Mouse (Mus musculus) heart, adult 9 months (tissue): ENCODE results near the gene Slc40a1.

Experiments
- DNase-seq, 2 experiments: peaks; one replicate each; pipeline ENCODE4 v3.0.0; 2022; ENCODE audit warnings: low spot score in 2 of 2

The Slc40a1 gene

GRCm38 (mm10) chr1:45926393-45926763, at the start of gene Slc40a1:
Gene Slc40a1, minus strand, starts transcription at chr1:45926523.
- DNase-seq: no peak

GRCm38 (mm10) chr1:45971314-45971713, 45.0 kb upstream of the Slc40a1 start:
- no peak for DNase-seq

GRCm38 (mm10) chr1:45948988-45949387, 22.7 kb upstream of the Slc40a1 start:
- no peak for DNase-seq

DNA sequence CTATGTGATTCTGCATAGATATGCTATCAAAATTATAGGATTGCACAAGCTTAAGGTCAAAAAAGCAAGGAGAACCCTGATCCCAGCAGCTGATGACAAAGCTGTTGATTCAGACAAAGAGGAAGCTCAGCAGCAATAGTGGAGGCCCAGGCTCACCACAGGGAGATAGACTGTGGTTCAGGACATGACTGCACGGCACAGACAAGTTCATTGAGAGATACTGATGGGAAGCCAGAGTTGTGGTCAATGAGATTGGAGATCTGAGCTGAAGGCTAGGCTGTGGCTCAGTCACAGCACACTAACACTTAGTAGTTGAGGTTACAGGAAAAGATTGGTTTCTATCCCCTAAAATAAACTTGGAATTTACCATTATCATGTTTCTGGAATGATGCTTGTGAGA, 21.5 kb upstream of the Slc40a1 start:
- DNase-seq: no peak

DNA sequence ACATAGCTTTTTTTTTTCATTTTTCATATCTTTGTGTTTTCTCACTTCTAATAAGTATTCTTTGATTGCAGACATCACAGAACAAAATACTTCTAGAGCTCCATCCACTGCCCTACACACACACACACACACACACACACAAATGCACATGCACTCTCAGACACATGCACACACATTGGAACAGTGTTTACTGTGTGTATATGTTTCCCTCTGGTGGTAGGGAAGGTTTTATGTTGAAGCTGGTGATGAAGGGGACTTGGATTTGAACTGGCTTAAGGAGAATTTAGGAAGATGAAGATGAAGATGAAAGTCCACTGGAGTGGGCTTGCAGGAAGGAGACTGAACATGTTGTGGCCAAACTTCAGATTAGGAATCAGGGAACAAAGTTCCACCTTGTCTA, 4.8 kb upstream of the Slc40a1 start:
- no peak for DNase-seq

DNA sequence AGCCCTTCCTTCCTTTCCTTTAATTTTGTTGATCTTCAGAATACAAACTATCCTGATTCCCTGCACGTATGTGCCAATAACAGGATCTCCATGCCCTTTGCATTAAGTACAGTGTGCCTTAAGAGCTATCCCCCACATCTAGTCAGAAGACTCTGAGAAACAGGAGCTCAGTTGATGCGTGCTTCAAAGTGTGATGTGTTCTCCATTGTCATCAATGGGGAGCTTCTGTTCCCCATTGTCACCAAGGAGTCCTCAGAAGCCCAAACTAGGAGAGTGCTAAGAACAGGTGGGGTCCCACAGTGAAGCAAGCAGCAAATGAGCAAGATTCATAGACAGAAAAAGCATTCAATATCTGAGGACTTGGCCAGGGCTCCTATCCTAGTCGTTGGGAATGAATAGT, 588 bp upstream of the Slc40a1 start:
- no peak for DNase-seq

GRCm38 (mm10) chr1:45925500-45926392, 577 bp downstream of the Slc40a1 start:
- peak; percentile 65 to 80 for DNase-seq

DNA sequence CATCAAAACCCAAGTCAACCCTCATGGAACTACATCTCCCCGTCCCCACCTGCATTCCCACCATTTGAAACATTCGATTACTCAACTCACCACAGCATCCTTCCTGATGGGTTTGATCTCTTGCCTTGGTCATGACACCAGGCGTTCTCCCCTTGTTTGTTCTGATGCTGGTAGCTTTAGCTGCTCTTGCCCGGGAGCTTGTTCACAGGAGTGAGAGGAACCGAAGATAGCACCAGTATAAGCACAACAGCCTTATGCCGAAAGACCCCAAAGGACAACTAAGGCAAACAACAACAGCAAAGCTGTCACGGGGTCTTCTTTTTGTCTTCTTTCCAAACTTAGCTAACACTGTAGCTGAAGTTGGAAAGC, 1.2 kb downstream of the Slc40a1 start:
- DNase-seq: no peak

GRCm38 (mm10) chr1:45924516-45924915, 1.8 kb downstream of the Slc40a1 start:
- DNase-seq: no peak

- DNase-seq: no peak
These were observed 3.0 kb downstream of the Slc40a1 start for GRCm38 (mm10) chr1:45923306-45923705.

GRCm38 (mm10) chr1:45920703-45921102, 5.6 kb downstream of the Slc40a1 start:
- DNase-seq: no peak

DNA sequence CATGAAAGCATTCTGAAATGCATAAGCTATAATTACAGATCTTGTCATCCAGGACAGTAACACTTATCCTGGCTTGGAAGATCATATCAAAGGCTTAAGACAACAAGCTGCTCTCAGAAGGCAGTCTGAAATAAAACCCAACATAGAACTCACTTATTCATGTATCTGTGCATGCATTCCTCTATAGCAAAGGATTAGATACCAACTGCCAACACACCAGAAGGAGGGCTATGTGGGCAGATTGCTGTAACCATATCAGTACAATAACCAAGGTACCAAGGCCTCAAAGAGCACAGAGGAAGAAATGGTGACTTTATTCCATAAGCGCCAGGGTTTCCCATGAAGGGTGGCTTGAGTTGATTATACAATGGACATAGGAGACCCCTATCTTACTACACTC, 6.6 kb downstream of the Slc40a1 start:
- DNase-seq: no peak

- no peak for DNase-seq
These were observed 9.1 kb downstream of the Slc40a1 start for GRCm38 (mm10) chr1:45917136-45917803.

DNA sequence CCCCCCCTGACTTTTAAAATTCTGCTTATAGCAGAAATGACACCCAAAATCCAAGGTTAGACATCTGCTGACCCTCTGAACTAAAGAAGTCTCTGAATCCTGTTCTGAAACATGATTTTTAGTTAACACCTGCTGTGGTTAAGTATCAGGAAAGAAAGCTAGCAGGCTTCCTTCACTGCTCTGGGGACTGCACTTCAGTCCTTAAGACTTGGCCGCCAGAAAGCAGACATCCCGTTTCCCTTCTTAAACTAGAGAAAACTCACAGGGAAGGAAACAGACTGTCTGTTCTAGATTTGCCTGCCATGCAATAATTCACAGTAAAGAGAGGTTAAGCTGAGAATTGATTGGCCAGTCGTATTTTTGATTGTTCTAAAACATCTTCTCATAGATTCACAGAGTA, 10.1 kb downstream of the Slc40a1 start:
- DNase-seq: no peak

DNA sequence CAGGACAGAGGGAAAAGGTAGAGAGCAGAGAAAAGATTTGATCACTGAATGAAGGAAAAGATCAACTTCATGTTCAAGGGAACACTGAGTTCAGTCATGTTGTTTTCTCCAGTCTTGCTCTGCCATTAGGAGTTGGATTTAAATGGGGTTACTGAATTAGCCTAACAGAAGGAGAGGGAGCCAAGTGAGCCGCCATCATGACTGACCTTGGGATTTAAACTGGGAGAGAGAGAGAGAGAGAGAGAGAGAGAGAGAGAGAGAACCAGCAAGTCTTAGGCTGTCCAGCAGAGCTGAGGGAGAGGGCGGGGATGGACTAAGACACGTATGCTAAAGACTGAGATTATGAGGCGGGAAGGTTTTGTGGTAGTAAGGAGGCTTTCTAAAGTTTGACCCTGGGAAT, 12.1 kb downstream of the Slc40a1 start:
- DNase-seq: no peak

DNA sequence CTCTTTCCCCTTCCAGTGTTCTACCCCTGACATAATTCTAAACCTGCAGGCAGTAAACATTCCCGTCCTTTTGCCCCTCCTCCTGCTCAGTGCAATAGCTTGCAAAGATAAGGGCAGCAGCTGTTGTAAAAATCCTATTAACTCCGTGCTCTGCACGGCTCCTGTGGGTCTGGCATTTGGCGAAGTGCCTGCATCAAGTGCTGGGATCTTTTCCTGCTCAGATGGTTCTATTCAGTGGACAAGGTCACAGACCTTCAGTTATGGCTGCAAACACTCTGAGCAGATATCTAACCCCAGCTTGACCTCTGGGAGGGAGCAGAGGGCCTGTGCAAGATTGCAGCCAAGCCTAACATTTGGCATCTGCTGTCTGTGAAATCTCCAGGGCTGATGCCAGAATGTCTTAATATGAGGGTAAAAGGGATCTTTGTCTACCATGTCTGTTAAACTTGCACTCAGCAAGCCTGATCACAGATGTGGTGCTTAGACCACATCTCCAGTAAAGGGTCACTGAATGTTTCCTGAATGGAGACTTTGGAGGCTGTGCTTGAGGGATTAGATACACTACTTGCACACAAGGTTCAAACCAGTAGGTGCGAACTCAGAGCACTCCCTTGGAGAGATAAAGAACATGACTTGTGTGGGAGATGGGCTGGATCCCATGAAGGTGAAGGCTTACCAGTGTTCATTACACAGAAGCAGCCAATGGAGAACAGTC, 21.1 kb downstream of the Slc40a1 start:
- DNase-seq: peak; percentile 46 to 54

- DNase-seq: no peak
These were observed 22.2 kb downstream of the Slc40a1 start for GRCm38 (mm10) chr1:45904161-45904560.

GRCm38 (mm10) chr1:45898044-45898443, 28.3 kb downstream of the Slc40a1 start:
- DNase-seq: no peak

GRCm38 (mm10) chr1:45894168-45894912, 32.0 kb downstream of the Slc40a1 start:
- peak in 1 of 2 experiments; percentile 32 for DNase-seq

DNA sequence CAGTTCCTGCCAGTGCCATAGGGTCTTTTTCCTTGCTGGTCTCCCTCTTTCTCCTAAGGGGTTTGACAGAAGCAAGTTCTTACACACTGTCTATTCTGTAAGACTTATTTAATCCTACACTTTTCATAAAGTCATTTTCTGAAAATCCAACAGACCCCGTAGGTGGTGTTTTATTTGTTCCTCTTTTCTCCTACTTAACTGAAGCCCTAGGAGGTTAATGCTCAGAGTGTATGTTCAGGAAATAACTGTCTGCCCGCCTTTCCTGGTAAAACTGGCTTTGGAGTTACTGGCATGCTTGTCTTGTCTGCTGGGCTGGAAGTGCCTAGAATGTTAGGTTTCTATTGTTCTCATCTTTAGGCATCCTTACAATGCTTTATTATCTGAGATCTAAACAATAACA, 34.3 kb downstream of the Slc40a1 start:
- DNase-seq: no peak

GRCm38 (mm10) chr1:45890173-45890572, 36.1 kb downstream of the Slc40a1 start, which contains the start of gene Gm5269:
Gene Gm5269, minus strand, starts transcription at chr1:45890273.
- no peak for DNase-seq

- DNase-seq: no peak
These were observed 39.5 kb downstream of the Slc40a1 start for GRCm38 (mm10) chr1:45886800-45887199.
